Mouse (Mus musculus): ENCODE results near the gene Kcnk3.

Gene Kcnk3

DNA sequence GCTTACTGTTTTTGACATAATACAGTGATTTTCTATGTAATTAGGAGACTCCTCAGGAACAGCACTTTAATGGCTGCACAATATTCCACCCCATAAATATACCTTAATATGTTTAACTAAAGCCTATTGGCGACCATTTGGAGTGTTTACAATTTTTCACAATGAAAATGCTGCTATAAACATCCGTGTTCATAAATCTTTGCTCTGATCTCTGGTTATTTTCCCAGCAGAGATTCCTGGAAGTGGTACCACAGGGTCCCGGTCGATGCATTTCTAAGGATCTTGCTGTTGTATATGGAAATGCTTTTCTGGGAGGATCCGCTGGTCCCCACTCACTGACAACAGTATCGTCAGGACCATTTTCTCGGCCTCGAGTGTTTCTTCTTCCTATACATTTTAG is 25.3 kb downstream of the Kcnk3 start:
- DNase-seq (ENCODE audit: low spot score), result no peak

GRCm38 (mm10) chr5:30614221-30614620 is 26.3 kb downstream of the Kcnk3 start:
- DNase-seq (ENCODE audit: low spot score), result no peak

DNA sequence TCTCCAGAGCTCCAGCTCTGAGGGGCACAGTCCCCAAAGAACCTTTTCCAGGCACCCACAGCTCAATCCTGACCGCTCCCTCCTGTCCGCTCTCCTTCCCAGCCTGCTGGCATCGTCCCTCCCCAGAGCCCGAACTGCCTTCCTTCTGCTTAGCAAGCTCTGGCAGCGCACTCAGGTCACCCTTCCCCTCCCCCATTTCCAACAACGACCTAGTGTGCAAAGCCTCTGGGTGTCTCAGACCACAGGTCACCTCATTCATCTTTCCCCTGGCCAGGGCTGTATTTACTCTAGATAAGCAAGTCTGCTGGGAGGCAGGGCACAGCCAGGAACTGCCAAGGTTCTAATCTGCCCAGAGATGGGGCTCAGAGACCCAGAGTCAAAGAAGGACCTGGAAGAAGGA is 27.4 kb downstream of the Kcnk3 start:
- DNase-seq (ENCODE audit: low spot score), result no peak

DNA sequence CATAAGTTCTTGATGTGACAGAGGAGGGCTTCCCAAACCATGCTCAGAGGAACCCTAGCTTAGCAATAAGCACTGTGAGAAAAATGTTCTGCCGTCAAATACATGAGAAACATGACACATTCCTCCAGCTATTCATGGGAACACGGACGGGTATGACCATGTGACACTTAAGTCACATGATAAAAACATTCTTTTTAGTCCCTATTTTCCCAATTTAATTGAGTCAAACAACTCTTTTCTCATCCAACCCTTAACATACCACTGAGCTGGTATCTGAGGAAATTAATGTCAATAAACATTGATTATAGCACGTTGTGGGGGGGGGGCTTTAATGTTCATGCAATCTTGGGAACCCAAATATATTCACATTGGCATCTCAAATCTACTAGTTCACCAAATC is 27.8 kb downstream of the Kcnk3 start:
- DNase-seq (ENCODE audit: low spot score), result no peak

- DNase-seq (ENCODE audit: low spot score), result no peak
Observed at GRCm38 (mm10) chr5:30616644-30617043, 28.7 kb downstream of the Kcnk3 start.

- no peak for DNase-seq (ENCODE audit: low spot score)
Observed at GRCm38 (mm10) chr5:30617357-30617756, 29.4 kb downstream of the Kcnk3 start.

GRCm38 (mm10) chr5:30617851-30618250 is 29.9 kb downstream of the Kcnk3 start:
- no peak for DNase-seq (ENCODE audit: low spot score)

GRCm38 (mm10) chr5:30618376-30619003 is 30.5 kb downstream of the Kcnk3 start:
- DNase-seq (ENCODE audit: low spot score), result no peak

GRCm38 (mm10) chr5:30619211-30619610 is 31.2 kb downstream of the Kcnk3 start:
- DNase-seq (ENCODE audit: low spot score), result no peak

GRCm38 (mm10) chr5:30620567-30620966 is 32.6 kb downstream of the Kcnk3 start:
- DNase-seq (ENCODE audit: low spot score), result no peak

GRCm38 (mm10) chr5:30621211-30621790 is 33.3 kb downstream of the Kcnk3 start:
- no peak for DNase-seq (ENCODE audit: low spot score)

DNA sequence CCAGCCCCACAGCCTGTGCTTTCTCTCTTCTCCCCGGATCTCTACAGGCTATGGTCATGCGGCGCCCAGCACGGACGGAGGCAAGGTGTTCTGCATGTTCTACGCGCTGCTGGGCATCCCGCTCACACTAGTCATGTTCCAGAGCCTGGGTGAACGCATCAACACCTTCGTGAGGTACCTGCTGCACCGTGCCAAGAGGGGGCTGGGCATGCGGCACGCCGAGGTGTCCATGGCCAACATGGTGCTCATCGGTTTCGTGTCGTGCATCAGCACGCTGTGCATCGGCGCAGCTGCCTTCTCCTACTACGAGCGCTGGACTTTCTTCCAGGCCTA is 33.8 kb downstream of the Kcnk3 start:
- DNase-seq (ENCODE audit: low spot score), result no peak

DNA sequence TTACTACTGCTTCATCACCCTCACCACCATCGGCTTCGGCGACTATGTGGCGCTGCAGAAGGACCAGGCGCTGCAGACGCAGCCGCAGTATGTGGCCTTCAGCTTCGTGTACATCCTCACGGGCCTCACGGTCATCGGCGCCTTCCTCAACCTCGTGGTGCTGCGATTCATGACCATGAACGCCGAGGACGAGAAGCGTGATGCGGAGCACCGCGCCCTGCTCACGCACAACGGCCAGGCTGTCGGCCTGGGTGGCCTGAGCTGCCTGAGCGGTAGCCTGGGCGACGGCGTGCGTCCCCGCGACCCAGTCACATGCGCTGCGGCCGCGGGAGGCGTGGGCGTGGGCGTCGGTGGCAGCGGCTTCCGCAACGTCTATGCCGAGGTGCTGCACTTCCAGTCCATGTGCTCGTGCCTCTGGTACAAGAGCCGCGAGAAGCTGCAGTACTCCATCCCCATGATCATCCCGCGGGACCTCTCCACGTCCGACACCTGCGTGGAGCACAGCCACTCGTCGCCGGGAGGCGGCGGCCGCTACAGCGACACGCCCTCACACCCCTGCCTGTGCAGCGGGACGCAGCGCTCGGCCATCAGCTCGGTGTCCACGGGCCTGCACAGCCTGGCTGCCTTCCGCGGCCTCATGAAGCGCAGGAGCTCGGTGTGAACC is 34.3 kb downstream of the Kcnk3 start:
- DNase-seq (ENCODE audit: low spot score), result no peak

GRCm38 (mm10) chr5:30622841-30623185 is 34.8 kb downstream of the Kcnk3 start:
- no peak for DNase-seq (ENCODE audit: low spot score)

- no peak for DNase-seq (ENCODE audit: low spot score)
Observed at GRCm38 (mm10) chr5:30623380-30623779, 35.4 kb downstream of the Kcnk3 start.

- DNase-seq (ENCODE audit: low spot score), result no peak
Observed at GRCm38 (mm10) chr5:30624311-30624710, 36.3 kb downstream of the Kcnk3 start.

DNA sequence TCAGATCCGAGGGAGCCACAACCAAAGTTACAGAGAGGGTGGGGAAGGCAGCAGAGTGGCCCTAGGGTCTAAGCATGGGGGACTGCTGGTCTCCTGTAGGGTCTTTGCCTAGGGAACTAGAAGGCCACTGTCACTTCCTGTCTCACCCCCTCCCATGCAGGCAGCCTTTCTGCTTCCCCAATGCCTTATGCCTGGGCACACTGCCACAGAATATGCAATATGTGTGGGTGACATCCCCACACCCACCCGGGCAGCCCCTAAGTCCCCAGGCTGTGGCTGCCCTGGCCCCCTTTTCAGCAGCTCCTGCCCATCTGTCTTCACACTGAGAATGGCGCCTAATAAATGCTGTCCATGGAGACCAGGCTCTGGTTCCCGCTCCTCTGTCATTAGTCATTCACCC is 36.9 kb downstream of the Kcnk3 start:
- no peak for DNase-seq (ENCODE audit: low spot score)

- no peak for DNase-seq (ENCODE audit: low spot score)
Observed at GRCm38 (mm10) chr5:30625379-30625778, 37.4 kb downstream of the Kcnk3 start.

DNA sequence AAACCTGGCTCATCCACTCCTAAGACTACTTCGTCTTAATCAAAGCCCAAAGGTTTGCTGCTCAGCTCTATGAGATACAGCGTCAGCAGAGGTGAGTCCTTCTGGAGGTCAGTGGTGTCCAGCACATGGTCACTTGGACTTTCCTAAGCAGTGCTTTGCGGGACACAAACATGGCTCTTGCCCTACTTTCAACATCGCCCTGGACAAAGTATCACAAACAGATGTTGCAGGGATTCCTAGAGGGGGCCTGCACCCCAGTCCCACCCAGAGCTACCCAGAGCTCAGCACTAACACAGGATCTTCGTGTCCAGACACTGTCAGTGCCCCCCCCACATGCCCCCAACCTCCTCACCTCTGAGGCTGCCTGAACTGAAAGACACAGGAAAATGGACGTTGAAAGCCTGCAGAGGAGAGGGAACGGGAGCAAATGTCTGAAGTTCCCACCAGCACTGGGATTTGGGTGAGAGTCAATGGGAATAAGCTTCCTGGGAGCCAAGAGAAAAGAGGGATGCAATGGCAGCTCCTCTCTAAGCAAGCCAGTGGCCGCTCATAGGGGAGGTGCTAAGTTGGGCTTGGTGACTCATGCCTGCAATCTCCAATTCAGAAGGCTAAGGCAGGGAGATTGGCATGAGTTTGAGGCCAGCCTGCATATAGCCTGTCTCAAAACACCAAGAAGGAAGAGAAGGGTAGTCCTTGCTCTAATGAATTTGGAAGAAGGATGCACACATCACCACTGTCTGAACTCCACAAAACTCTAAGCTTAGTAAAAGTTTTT is 38.5 kb downstream of the Kcnk3 start:
- no peak for DNase-seq (ENCODE audit: low spot score)

DNA sequence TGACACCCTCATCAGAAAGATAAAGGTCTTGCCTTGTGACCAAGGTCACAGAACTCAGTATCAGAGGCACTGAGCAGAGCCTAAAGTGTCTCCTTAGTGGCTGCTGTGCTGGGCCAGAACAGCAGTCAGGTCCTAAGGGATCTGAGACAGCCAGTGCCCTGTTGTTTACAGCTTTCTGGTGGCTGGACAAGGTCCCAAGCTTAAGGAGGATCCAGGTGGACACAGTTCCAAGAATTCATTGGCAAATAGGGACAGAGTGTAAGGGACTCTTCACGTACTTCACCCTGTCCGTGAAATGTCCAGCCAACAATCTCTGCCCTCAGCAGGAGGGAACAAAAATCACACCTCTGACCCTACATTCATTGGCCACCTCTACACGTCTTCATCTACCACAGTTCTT is 40.5 kb downstream of the Kcnk3 start:
- DNase-seq (ENCODE audit: low spot score), result no peak

GRCm38 (mm10) chr5:30630401-30630800 is 42.4 kb downstream of the Kcnk3 start:
- DNase-seq (ENCODE audit: low spot score), result no peak

- DNase-seq (ENCODE audit: low spot score), result no peak
Observed at GRCm38 (mm10) chr5:30632134-30632533, 44.2 kb downstream of the Kcnk3 start.

DNA sequence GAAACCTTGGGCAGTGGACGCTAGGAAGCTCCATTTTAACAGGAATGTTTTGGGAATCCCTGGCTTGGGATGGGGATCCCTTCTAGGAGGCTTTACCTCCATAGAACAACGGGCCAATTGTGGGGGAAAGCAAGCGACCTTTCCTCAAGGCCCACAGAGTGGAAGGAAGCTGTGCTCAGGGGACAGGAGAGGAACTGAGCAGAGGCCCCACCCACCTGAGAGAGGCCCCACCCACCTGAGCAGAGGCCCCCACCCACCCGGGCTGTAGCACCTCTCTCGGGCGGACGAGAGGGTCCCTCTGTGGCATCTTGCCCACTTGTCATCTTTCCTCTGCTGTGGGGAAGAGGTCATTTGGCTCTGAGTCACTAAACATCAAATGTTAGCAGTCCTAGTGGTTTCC is 49.0 kb downstream of the Kcnk3 start:
- no peak for DNase-seq (ENCODE audit: low spot score)
